Mouse (Mus musculus): ENCODE data around the gene Lect2. TPM values are rescaled to one million over a fixed set of nuclear protein-coding genes. Genes with fewer than 3 reads are reported as not detected.

Lect2 gene
- polyA plus RNA-seq, 1 experiment from 2014 or later = not detected

DNA sequence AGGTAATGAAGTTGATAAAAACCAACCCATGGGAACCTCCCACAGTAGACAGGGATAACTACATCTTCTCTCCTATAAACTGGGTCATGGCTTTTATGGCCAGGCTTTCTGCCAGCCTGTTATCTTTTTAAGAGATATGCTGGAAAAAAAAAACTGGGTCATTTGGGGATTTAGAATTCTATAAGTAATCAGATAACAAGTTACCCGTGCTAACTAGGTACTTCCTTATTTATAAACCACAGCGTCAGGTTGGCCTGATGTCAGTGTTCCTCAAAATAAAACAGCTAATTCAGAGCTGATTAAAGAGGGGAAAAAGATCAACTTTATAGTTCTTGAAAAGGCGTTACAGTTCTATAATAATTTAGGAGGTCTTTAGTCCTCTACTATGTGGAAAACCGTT lies 19.3 kb downstream of the Lect2 start:
- H3K4me2 ChIP-seq (replicated peaks) = no peak overlapping the region
- ATAC-seq (ENCODE audit: insufficient number of reproducible peaks, insufficient read depth, low FRiP score, low TSS enrichment) = no peak
- no peaks in the 10 kb centered on the region for H3K36me3 ChIP-seq
- H3K9me3 ChIP-seq = no peaks in the 10 kb centered on the region
- no peaks in the 10 kb centered on the region for H3K27me3 ChIP-seq
- WGBS = 92% methylated on average over 4 of the region's 4 CpGs
- no peak overlapping the region for H3K4me3 ChIP-seq
- H3K4me1 ChIP-seq = no peaks in the 10 kb centered on the region
- H3K9ac ChIP-seq = no peak overlapping the region
- H3K27ac ChIP-seq = no peak overlapping the region

DNA sequence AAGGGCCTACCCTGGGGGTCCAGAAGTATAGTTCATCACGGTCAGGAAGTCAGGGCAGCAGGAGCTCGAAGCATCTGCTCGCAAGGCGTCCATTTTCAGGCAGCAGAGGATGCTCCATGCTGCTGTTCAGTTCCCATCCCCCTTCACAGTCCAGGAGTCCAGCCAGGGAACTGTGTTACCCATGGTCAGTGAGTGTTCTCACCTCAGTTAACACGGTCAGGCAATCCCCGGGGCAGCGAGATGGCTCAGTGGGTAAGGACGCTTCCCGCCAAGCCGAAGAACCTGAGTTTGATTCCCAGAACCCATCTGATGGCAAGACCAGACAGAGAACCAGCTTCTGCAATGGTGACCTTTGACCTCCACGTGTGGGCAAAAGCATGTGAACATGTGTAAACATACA lies 20.0 kb downstream of the Lect2 start:
- ATAC-seq (ENCODE audit: insufficient number of reproducible peaks, insufficient read depth, low FRiP score, low TSS enrichment) = no peak
- Histone ChIP-seq H3K27ac (no peak overlapping the region), H3K4me3 (no peak overlapping the region), H3K4me1 (no peaks in the 10 kb centered on the region), H3K9ac (no peak overlapping the region), H3K9me3 (no peaks in the 10 kb centered on the region), H3K4me2 (replicated peaks) (no peak overlapping the region), H3K36me3 (no peaks in the 10 kb centered on the region), H3K27me3 (no peaks in the 10 kb centered on the region)
- 85% methylated on average over 11 of the region's 11 CpGs for WGBS

DNA sequence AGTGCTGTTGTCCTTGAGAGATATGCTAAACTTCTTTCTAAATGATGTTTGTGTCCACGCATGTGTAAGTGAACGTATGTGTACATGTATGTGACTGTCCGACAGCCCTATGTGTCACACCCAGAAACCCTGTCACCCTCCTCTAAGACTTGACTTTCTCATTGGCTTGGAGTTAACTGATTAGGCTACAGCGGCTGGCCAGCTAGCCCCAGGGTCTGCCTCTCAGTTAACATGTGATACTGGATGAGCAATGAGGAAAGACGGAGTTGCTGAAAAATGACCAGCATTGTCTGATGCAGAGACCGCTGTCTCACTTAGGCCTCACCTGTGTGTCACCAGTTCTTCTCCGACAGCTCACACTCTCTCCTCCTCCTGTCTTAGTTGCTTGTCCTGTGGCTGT lies 20.5 kb downstream of the Lect2 start:
- no peaks in the 10 kb centered on the region for H3K36me3 ChIP-seq
- H3K27ac ChIP-seq = no peak overlapping the region
- H3K4me3 ChIP-seq = no peak overlapping the region
- no peaks in the 10 kb centered on the region for H3K27me3 ChIP-seq
- H3K9ac ChIP-seq = no peak overlapping the region
- no peaks in the 10 kb centered on the region for H3K4me1 ChIP-seq
- no peak overlapping the region for H3K4me2 ChIP-seq (replicated peaks)
- 86% methylated on average over 7 of the region's 7 CpGs for WGBS
- no peaks in the 10 kb centered on the region for H3K9me3 ChIP-seq
- no peak for ATAC-seq (ENCODE audit: insufficient number of reproducible peaks, insufficient read depth, low FRiP score, low TSS enrichment)

DNA sequence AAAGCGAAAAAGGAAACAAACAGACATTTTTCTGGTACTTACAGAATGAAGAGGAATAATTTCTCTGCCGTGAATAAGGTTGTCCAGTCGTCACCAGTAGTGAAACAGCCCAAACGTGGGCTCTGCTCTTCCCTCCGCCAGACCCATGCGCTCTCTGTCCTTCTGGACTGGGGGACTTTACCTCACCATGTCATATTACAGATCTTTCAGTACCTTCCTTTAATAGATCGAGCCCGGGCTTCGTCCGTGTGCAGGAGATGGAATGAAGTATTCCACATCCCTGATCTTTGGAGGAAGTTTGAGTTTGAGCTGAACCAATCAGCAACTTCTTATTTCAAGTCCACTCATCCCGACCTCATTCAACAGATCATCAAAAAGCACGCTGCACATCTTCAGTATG lies 21.4 kb downstream of the Lect2 start:
- H3K36me3 ChIP-seq = no peaks in the 10 kb centered on the region
- no peaks in the 10 kb centered on the region for H3K4me1 ChIP-seq
- no peak for ATAC-seq (ENCODE audit: insufficient number of reproducible peaks, insufficient read depth, low FRiP score, low TSS enrichment)
- H3K9me3 ChIP-seq = no peaks in the 10 kb centered on the region
- no peak overlapping the region for H3K9ac ChIP-seq
- WGBS = 81% methylated on average over 12 of the region's 12 CpGs
- no peak overlapping the region for H3K4me2 ChIP-seq (replicated peaks)
- H3K4me3 ChIP-seq = no peak overlapping the region
- H3K27me3 ChIP-seq = no peaks in the 10 kb centered on the region
- no peak overlapping the region for H3K27ac ChIP-seq

DNA sequence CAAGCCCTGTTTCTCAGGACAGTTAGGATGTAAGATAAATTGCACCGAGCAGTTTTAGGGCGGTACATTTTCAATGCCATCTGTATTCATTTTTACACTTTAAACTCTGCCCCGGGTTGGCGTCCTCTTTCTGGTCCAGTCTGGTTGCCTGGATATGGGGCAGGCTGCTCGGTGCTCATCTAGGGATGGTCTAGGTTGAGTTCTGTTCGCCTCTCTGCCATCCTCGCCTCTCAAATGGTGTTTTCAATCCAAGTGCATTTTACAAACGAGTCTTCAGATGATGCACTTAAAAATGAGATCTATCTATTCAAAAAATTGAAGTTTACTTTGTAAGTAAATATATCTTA lies 25.5 kb downstream of the Lect2 start:
- H3K4me1 ChIP-seq = no peaks in the 10 kb centered on the region
- no peaks in the 10 kb centered on the region for H3K9me3 ChIP-seq
- H3K36me3 ChIP-seq = no peaks in the 10 kb centered on the region
- WGBS = 6% methylated on average over 8 of the region's 8 CpGs
- 0 out of 2 replicates have a peak, but pooled peaks have one; percentile 12 for ATAC-seq (ENCODE audit: insufficient number of reproducible peaks, insufficient read depth, low FRiP score, low TSS enrichment)
- no peaks in the 10 kb centered on the region for H3K27me3 ChIP-seq
- H3K4me3 ChIP-seq = peak overlapping the region; percentile 70
- H3K4me2 ChIP-seq (replicated peaks) = peak overlapping the region; percentile 89
- H3K27ac ChIP-seq = 0 out of 2 replicates have a peak overlapping the region, but pooled peaks have one; percentile 60
- peak overlapping the region; percentile 62 for H3K9ac ChIP-seq

DNA sequence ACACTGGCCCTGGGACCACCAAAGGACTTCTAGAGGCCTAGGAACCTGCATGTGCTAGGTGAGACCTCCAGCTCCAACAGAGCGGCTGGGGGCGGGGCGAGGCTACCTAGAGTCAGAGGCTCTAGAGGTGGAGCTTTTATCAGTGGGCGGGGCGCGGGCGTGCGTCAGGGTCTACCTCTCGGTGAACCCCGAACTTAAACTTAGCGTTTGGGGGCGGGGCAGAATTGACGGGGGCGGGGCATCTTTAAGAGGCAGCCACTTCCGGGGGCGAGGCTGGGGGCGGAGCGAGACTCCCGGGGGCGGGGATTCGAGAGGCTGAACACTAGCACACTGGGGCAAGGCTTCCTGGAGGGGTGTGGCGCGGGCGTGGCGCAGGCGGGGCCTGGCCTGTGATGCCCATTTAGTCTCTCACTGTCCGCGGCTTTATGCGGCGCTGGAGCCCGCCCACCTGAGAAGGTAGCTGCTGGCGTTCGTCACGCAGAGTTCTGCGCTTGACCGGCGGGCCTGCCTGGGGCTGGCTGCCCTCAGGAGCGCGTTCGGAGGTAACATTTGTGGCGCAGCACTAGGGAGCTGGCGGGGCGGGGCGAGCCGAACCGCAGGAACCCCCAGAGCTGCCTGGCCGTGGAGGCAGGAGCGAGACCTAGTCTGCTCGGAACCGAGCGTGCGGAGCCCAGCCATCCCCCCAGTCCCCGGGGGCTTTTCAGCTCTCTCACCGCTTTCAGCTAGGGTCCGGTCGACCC lies 26.1 kb downstream of the Lect2 start, which contains the start of gene Fbxl21:
Fbxl21 (plus strand) TSS at position 392 of the 740 bp plus-strand sequence.
- ATAC-seq (ENCODE audit: insufficient number of reproducible peaks, insufficient read depth, low FRiP score, low TSS enrichment) = peak; percentile 98
- H3K4me3 ChIP-seq = peak within 1 kb of the TSS; percentile 70
- H3K9ac ChIP-seq = peak within 1 kb of the TSS; percentile 62
- peak within 1 kb of the TSS; percentile 60; the same call in 1 of the 2 replicates for H3K27ac ChIP-seq
- no peaks in the 10 kb centered on the region for H3K27me3 ChIP-seq
- peak within 1 kb of the TSS; percentile 89 for H3K4me2 ChIP-seq (replicated peaks)
- H3K4me1 ChIP-seq = no peaks in the 10 kb centered on the region
- no peaks in the 10 kb centered on the region for H3K36me3 ChIP-seq
- H3K9me3 ChIP-seq = no peaks in the 10 kb centered on the region
- 1% methylated on average over 56 of the region's 56 CpGs for WGBS

DNA sequence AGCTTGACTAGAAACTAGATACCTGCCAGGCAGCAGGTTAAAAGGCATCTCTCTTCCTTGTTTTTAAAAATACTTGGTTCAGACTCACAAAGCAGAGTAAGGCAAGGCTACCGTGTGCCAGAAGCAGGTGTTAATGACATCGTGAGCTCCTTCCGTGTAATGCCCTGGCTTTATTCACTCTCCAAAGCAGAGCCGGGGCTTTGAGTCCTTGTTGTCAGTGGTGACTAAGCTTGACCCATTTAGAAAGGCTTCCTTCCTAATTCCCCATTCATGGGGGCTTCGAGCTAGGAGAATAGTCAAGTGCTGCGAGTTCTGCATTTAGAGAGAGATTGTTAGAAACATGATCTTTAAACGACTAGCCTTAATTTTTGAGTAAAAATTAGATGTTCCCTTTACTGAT lies 31.5 kb downstream of the Lect2 start:
- Histone ChIP-seq H3K9me3 (no peaks in the 10 kb centered on the region), H3K4me2 (replicated peaks) (no peak overlapping the region), H3K27me3 (no peaks in the 10 kb centered on the region), H3K9ac (no peak overlapping the region), H3K4me3 (no peak overlapping the region), H3K4me1 (no peaks in the 10 kb centered on the region), H3K36me3 (no peaks in the 10 kb centered on the region), H3K27ac (no peak overlapping the region)
- ATAC-seq (ENCODE audit: insufficient number of reproducible peaks, insufficient read depth, low FRiP score, low TSS enrichment) = no peak
- 59% methylated on average over 7 of the region's 7 CpGs for WGBS

DNA sequence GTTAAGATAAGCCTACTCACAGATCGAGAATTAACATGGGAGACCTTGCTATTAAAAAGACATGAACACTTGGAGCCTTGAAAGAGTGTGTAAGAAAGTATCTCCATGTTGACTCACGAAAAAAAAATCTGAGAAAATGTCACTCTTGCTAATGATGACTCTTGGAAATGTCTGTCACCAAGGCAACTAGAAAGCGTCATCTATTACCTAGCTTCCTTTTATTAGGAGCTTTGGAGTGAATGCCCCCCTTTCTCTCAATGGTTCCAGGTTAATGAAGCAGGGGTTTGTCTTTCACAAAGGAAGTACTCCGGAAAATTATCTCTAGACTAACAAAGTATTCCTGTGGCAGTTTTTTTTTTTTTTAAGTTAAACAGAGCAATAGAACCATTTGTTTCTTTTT lies 32.0 kb downstream of the Lect2 start:
- Histone ChIP-seq H3K36me3 (no peaks in the 10 kb centered on the region), H3K27ac (no peak overlapping the region), H3K9me3 (no peaks in the 10 kb centered on the region), H3K4me2 (replicated peaks) (no peak overlapping the region), H3K27me3 (no peaks in the 10 kb centered on the region), H3K4me1 (no peaks in the 10 kb centered on the region), H3K9ac (no peak overlapping the region), H3K4me3 (no peak overlapping the region)
- 74% methylated on average over 4 of the region's 4 CpGs for WGBS
- no peak for ATAC-seq (ENCODE audit: insufficient number of reproducible peaks, insufficient read depth, low FRiP score, low TSS enrichment)

DNA sequence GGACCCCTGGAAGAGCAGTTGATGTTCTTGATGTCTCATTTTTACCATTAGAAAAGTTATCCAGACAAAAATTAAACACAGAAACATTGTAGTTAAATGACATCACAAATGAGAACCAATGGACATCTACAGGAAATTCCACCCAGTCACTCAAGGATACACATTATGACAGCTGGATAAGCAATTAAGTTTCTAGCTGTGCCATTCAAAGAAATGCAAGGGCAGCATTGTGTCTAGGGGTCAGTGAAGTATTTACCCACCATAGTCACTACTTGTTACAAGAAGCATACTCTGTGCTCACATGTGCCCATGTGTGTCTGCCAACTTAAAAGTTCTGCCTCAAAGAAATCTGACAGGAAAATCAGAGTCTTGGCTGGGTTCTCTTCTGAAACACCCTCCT lies 34.7 kb downstream of the Lect2 start:
- no peaks in the 10 kb centered on the region for H3K9me3 ChIP-seq
- H3K36me3 ChIP-seq = no peaks in the 10 kb centered on the region
- no peak overlapping the region for H3K4me2 ChIP-seq (replicated peaks)
- ATAC-seq (ENCODE audit: insufficient number of reproducible peaks, insufficient read depth, low FRiP score, low TSS enrichment) = no peak
- no peaks in the 10 kb centered on the region for H3K4me1 ChIP-seq
- no peak overlapping the region for H3K9ac ChIP-seq
- H3K4me3 ChIP-seq = no peak overlapping the region
- no peaks in the 10 kb centered on the region for H3K27me3 ChIP-seq
- H3K27ac ChIP-seq = no peak overlapping the region

DNA sequence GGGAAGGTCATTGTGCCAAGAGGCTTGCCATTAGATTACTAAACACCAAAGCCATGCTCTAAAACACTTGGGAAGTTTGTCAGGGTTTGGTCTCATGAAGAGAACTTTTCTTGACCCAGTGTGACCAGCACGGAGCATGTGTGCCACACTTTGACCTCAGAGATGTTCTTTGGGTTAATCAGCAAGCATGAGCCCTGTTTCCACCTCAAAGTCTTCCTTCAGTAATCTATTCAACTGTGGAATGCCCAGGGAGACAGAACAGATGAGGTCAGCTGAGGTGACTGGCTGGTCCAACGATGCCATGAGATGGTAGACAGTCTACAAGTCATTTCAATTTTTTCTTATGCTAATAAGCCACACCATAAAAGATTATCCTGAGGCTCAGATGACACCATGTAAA lies 38.5 kb downstream of the Lect2 start:
- no peak overlapping the region for H3K4me2 ChIP-seq (replicated peaks)
- H3K36me3 ChIP-seq = no peaks in the 10 kb centered on the region
- no peaks in the 10 kb centered on the region for H3K27me3 ChIP-seq
- no peak overlapping the region for H3K9ac ChIP-seq
- ATAC-seq (ENCODE audit: insufficient number of reproducible peaks, insufficient read depth, low FRiP score, low TSS enrichment) = no peak
- no peaks in the 10 kb centered on the region for H3K4me1 ChIP-seq
- H3K4me3 ChIP-seq = no peak overlapping the region
- H3K9me3 ChIP-seq = no peaks in the 10 kb centered on the region
- 78% methylated on average over 2 of the region's 2 CpGs for whole genome bisulfite sequencing
- no peak overlapping the region for H3K27ac ChIP-seq

DNA sequence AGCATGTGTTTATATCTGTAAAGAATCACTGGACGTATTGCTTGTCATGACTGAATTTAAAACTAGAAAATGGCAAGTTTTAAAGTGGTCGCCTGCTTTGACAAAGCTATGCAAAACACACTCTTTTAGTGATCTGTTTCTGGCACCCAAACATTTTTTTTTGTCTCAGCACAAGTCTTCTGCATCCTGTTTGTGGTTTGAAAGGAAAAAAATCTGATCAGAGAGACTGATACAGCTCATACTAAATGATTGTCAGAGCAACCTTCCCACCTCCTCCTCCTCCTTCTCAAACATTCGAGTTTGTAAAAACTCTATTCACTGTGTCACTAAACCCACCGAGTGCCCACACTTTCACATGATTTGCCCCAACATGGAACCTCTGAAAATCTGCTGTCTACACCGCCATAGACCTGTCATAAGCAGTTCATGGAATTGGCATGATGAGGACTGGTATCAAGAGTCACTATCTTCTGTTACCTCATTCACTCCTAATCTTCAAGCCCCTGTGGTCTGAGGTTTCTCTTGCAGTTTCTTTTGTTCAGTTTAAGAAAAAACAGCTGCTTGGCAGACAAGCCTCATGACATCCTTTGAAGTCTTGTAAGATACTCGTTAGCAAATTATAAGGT lies 41.3 kb downstream of the Lect2 start:
- WGBS = 70% methylated on average over 6 of the region's 6 CpGs
- no peaks in the 10 kb centered on the region for H3K36me3 ChIP-seq

DNA sequence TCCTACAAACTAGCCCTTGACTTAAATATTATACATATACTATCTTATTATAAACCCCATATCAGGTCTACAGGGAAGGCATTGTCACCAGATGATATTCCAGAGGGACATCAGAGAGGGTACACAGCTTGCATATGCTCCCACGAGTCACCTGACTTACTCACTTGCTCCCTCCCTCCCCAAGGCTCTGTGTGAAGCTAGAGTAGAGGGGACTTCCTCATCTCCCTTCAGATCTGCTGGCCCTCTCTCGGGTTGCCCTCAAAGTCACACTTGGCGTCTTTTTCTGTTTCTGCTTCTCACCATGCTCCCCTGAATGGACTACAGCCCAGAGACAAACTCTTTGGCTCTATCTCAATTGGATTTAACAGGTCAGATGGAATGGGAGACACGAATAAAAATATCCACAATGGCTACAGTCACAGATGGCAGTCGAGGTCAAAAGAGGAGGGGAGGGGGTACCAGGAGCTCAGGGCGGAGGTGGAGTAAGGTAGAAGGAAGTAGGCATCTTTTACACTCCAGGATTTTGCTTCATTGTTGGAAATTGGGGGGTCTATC lies 46.4 kb downstream of the Lect2 start:
- no peaks in the 10 kb centered on the region for H3K27me3 ChIP-seq
- ATAC-seq (ENCODE audit: insufficient number of reproducible peaks, insufficient read depth, low FRiP score, low TSS enrichment) = no peak
- H3K9ac ChIP-seq = no peak overlapping the region
- H3K9me3 ChIP-seq = no peaks in the 10 kb centered on the region
- H3K36me3 ChIP-seq = no peaks in the 10 kb centered on the region
- no peak overlapping the region for H3K4me2 ChIP-seq (replicated peaks)
- 70% methylated on average over 6 of the region's 6 CpGs for WGBS
- no peak overlapping the region for H3K4me3 ChIP-seq
- H3K27ac ChIP-seq = no peak overlapping the region
- no peaks in the 10 kb centered on the region for H3K4me1 ChIP-seq

More for the DNA sequence above, 41.3 kb downstream of the Lect2 start:
- no peak overlapping the region for H3K4me2 ChIP-seq (replicated peaks)
- H3K27me3 ChIP-seq = no peaks in the 10 kb centered on the region
- no peak for ATAC-seq (ENCODE audit: insufficient number of reproducible peaks, insufficient read depth, low FRiP score, low TSS enrichment)
- no peak overlapping the region for H3K4me3 ChIP-seq
- no peak overlapping the region for H3K9ac ChIP-seq
- no peaks in the 10 kb centered on the region for H3K9me3 ChIP-seq
- no peaks in the 10 kb centered on the region for H3K4me1 ChIP-seq
- no peak overlapping the region for H3K27ac ChIP-seq
